Mouse (Mus musculus): ENCODE results near the gene Gpr83.

DNA sequence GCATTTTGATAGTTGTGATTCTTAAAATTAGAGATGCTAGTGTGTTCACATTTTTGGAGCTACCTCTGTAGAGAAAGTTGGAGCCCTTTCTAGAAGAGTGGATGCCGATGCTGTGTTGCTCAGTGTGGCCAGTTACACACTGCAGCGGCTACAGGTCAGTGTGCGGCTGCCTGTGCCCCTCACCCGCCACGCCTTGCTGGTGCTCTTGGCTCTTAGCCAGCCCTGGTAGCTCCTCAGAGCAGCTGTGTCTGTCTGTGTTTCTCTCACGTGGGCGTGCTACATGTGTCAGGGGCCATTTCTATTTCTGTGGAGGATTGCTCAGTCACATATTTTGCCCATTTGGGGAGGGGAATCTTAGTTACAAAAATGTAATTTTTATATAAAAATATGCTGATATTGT lies 20.5 kb upstream of the Gpr83 start:
- TF ChIP-seq CTCF (IDR thresholded peaks at IDR 0.05; ENCODE audit: borderline replicate concordance, insufficient read depth, low read length) (no peak), POLR2A (IDR thresholded peaks at IDR 0.05; ENCODE audit: low read depth, low read length) (no peak)
